Mouse (Mus musculus): ENCODE measurements at regions not wholly inside any gene's neighbourhood (a gene's known extent, or its start where the extent isn't known, plus 50 kb on each side); places are given as distances from the start of the nearest gene placed in this dataset.

- 69% methylated on average over 5 of the region's 5 CpGs for WGBS
- no peak overlapping the region for H3K4me3 ChIP-seq (replicated peaks; ENCODE audit: low read length)
- ATAC-seq, result no peak
Measured at GRCm38 (mm10) chr6:67159726-67160523, 78.1 kb upstream of the Serbp1 start.

GRCm38 (mm10) chr6:67159224-67159623, 78.8 kb upstream of the Serbp1 start:
- H3K4me3 ChIP-seq (replicated peaks; ENCODE audit: low read length), result no peak overlapping the region
- no peaks in the 10 kb centered on the region for H3K36me3 ChIP-seq (ENCODE audit: control insufficient read depth, insufficient read depth)
- no peaks in the 10 kb centered on the region for H3K27me3 ChIP-seq (replicated peaks; ENCODE audit: control insufficient read depth, insufficient read depth, low read length)
- H3K27ac ChIP-seq (ENCODE audit: low read length), result no peak overlapping the region
- no peak; the same call in 1 of the 2 replicates for ATAC-seq
- no peaks in the 10 kb centered on the region for H3K9me3 ChIP-seq (ENCODE audit: control insufficient read depth, low read length)
- 0 out of 2 replicates have a peak, but pooled peaks cover 4% of the 10 kb centered on the region for H3K4me1 ChIP-seq (replicated peaks; ENCODE audit: control insufficient read depth, insufficient read depth, low read length)
- no peak overlapping the region for H3K4me2 ChIP-seq (ENCODE audit: low read length)
- WGBS, result 8% methylated on average over 2 of the region's 2 CpGs
- H3K9ac ChIP-seq (replicated peaks; ENCODE audit: low read depth, low read length), result no peak overlapping the region

More at GRCm38 (mm10) chr6:67159726-67160523, 78.1 kb upstream of the Serbp1 start:
- H3K4me1 ChIP-seq (replicated peaks; ENCODE audit: control insufficient read depth, insufficient read depth, low read length), result 0 out of 2 replicates have a peak, but pooled peaks cover 4% of the 10 kb centered on the region
- H3K36me3 ChIP-seq (ENCODE audit: control insufficient read depth, insufficient read depth), result no peaks in the 10 kb centered on the region
- no peaks in the 10 kb centered on the region for H3K9me3 ChIP-seq (ENCODE audit: control insufficient read depth, low read length)
- no peak overlapping the region for H3K9ac ChIP-seq (replicated peaks; ENCODE audit: low read depth, low read length)
- no peaks in the 10 kb centered on the region for H3K27me3 ChIP-seq (replicated peaks; ENCODE audit: control insufficient read depth, insufficient read depth, low read length)
- H3K4me2 ChIP-seq (ENCODE audit: low read length), result no peak overlapping the region
- H3K27ac ChIP-seq (ENCODE audit: low read length), result no peak overlapping the region

GRCm38 (mm10) chr6:67158765-67159164, 79.2 kb upstream of the Serbp1 start:
- no peaks in the 10 kb centered on the region for H3K36me3 ChIP-seq (ENCODE audit: control insufficient read depth, insufficient read depth)
- peak overlapping the region; percentile 23; the same call in 1 of the 2 replicates for H3K4me2 ChIP-seq (ENCODE audit: low read length)
- peak; percentile 92 for ATAC-seq
- no peaks in the 10 kb centered on the region for H3K27me3 ChIP-seq (replicated peaks; ENCODE audit: control insufficient read depth, insufficient read depth, low read length)
- H3K9me3 ChIP-seq (ENCODE audit: control insufficient read depth, low read length), result no peaks in the 10 kb centered on the region
- no peak overlapping the region for H3K9ac ChIP-seq (replicated peaks; ENCODE audit: low read depth, low read length)
- no peak overlapping the region for H3K4me3 ChIP-seq (replicated peaks; ENCODE audit: low read length)
- WGBS, result under 1% methylated on average over 10 of the region's 10 CpGs
- H3K4me1 ChIP-seq (replicated peaks; ENCODE audit: control insufficient read depth, insufficient read depth, low read length), result 0 out of 2 replicates have a peak, but pooled peaks cover 4% of the 10 kb centered on the region
- no peak overlapping the region for H3K27ac ChIP-seq (ENCODE audit: low read length)

GRCm38 (mm10) chr6:67152845-67153468, 85.0 kb upstream of the Serbp1 start:
- no peaks in the 10 kb centered on the region for H3K4me1 ChIP-seq (replicated peaks; ENCODE audit: control insufficient read depth, insufficient read depth, low read length)
- ATAC-seq, result no peak
- WGBS, result 85% methylated on average over 3 of the region's 3 CpGs
- no peak overlapping the region for H3K4me3 ChIP-seq (replicated peaks; ENCODE audit: low read length)
- no peaks in the 10 kb centered on the region for H3K36me3 ChIP-seq (ENCODE audit: control insufficient read depth, insufficient read depth)
- no peaks in the 10 kb centered on the region for H3K27me3 ChIP-seq (replicated peaks; ENCODE audit: control insufficient read depth, insufficient read depth, low read length)
- no peaks in the 10 kb centered on the region for H3K9me3 ChIP-seq (ENCODE audit: control insufficient read depth, low read length)
- no peak overlapping the region for H3K27ac ChIP-seq (ENCODE audit: low read length)
- no peak overlapping the region for H3K4me2 ChIP-seq (ENCODE audit: low read length)
- H3K9ac ChIP-seq (replicated peaks; ENCODE audit: low read depth, low read length), result no peak overlapping the region

GRCm38 (mm10) chr6:67151515-67151914, 86.5 kb upstream of the Serbp1 start:
- no peak overlapping the region for H3K4me2 ChIP-seq (ENCODE audit: low read length)
- no peaks in the 10 kb centered on the region for H3K4me1 ChIP-seq (replicated peaks; ENCODE audit: control insufficient read depth, insufficient read depth, low read length)
- H3K27ac ChIP-seq (ENCODE audit: low read length), result no peak overlapping the region
- no peak overlapping the region for H3K9ac ChIP-seq (replicated peaks; ENCODE audit: low read depth, low read length)
- no peak overlapping the region for H3K4me3 ChIP-seq (replicated peaks; ENCODE audit: low read length)
- no peaks in the 10 kb centered on the region for H3K27me3 ChIP-seq (replicated peaks; ENCODE audit: control insufficient read depth, insufficient read depth, low read length)
- no peaks in the 10 kb centered on the region for H3K9me3 ChIP-seq (ENCODE audit: control insufficient read depth, low read length)
- no peaks in the 10 kb centered on the region for H3K36me3 ChIP-seq (ENCODE audit: control insufficient read depth, insufficient read depth)
- no peak for ATAC-seq
- WGBS, result 92% methylated on average over 2 of the region's 2 CpGs

GRCm38 (mm10) chr6:67149425-67149824, 88.6 kb upstream of the Serbp1 start:
- Histone ChIP-seq H3K9me3 (ENCODE audit: control insufficient read depth, low read length) (no peaks in the 10 kb centered on the region), H3K27me3 (replicated peaks; ENCODE audit: control insufficient read depth, insufficient read depth, low read length) (no peaks in the 10 kb centered on the region), H3K4me3 (replicated peaks; ENCODE audit: low read length) (no peak overlapping the region), H3K36me3 (ENCODE audit: control insufficient read depth, insufficient read depth) (no peaks in the 10 kb centered on the region), H3K4me2 (ENCODE audit: low read length) (no peak overlapping the region), H3K4me1 (replicated peaks; ENCODE audit: control insufficient read depth, insufficient read depth, low read length) (no peaks in the 10 kb centered on the region), H3K9ac (replicated peaks; ENCODE audit: low read depth, low read length) (no peak overlapping the region), H3K27ac (ENCODE audit: low read length) (no peak overlapping the region)
- WGBS, result 91% methylated on average over 2 of the region's 2 CpGs
- no peak for ATAC-seq

- Histone ChIP-seq H3K27ac (ENCODE audit: low read length) (no peak overlapping the region), H3K9me3 (ENCODE audit: control insufficient read depth, low read length) (no peaks in the 10 kb centered on the region), H3K4me1 (replicated peaks; ENCODE audit: control insufficient read depth, insufficient read depth, low read length) (no peaks in the 10 kb centered on the region), H3K27me3 (replicated peaks; ENCODE audit: control insufficient read depth, insufficient read depth, low read length) (no peaks in the 10 kb centered on the region), H3K36me3 (ENCODE audit: control insufficient read depth, insufficient read depth) (no peaks in the 10 kb centered on the region), H3K9ac (replicated peaks; ENCODE audit: low read depth, low read length) (no peak overlapping the region), H3K4me3 (replicated peaks; ENCODE audit: low read length) (no peak overlapping the region), H3K4me2 (ENCODE audit: low read length) (no peak overlapping the region)
- WGBS, result 9% methylated on average over 4 of the region's 4 CpGs
- no peak for ATAC-seq
Measured at GRCm38 (mm10) chr6:67146708-67147107, 91.3 kb upstream of the Serbp1 start.

- no peak for ATAC-seq
- no peak overlapping the region for H3K9ac ChIP-seq (replicated peaks; ENCODE audit: low read depth, low read length)
- no peak overlapping the region for H3K4me3 ChIP-seq (replicated peaks; ENCODE audit: low read length)
- no peaks in the 10 kb centered on the region for H3K9me3 ChIP-seq (ENCODE audit: control insufficient read depth, low read length)
- no peaks in the 10 kb centered on the region for H3K4me1 ChIP-seq (replicated peaks; ENCODE audit: control insufficient read depth, insufficient read depth, low read length)
- no peak overlapping the region for H3K4me2 ChIP-seq (ENCODE audit: low read length)
- no peak overlapping the region for H3K27ac ChIP-seq (ENCODE audit: low read length)
- WGBS, result 59% methylated on average over 5 of the region's 5 CpGs
- H3K27me3 ChIP-seq (replicated peaks; ENCODE audit: control insufficient read depth, insufficient read depth, low read length), result no peaks in the 10 kb centered on the region
- no peaks in the 10 kb centered on the region for H3K36me3 ChIP-seq (ENCODE audit: control insufficient read depth, insufficient read depth)
Measured at GRCm38 (mm10) chr6:67145969-67146368, 92.0 kb upstream of the Serbp1 start.

- Histone ChIP-seq H3K4me2 (ENCODE audit: low read length) (no peak overlapping the region), H3K36me3 (ENCODE audit: control insufficient read depth, insufficient read depth) (no peaks in the 10 kb centered on the region), H3K4me1 (replicated peaks; ENCODE audit: control insufficient read depth, insufficient read depth, low read length) (no peaks in the 10 kb centered on the region), H3K27ac (ENCODE audit: low read length) (no peak overlapping the region), H3K4me3 (replicated peaks; ENCODE audit: low read length) (no peak overlapping the region), H3K9me3 (ENCODE audit: control insufficient read depth, low read length) (no peaks in the 10 kb centered on the region), H3K27me3 (replicated peaks; ENCODE audit: control insufficient read depth, insufficient read depth, low read length) (no peaks in the 10 kb centered on the region), H3K9ac (replicated peaks; ENCODE audit: low read depth, low read length) (no peak overlapping the region)
- 78% methylated on average over 13 of the region's 13 CpGs for WGBS
- no peak for ATAC-seq
Measured at GRCm38 (mm10) chr6:67144946-67145716, 92.8 kb upstream of the Serbp1 start.
